Mouse (Mus musculus) midbrain, embryonic 13.5 days (tissue): ENCODE data around the gene Selp. TPM values are rescaled to one million over a fixed set of nuclear protein-coding genes. Genes with fewer than 3 reads are reported as not detected.

ENCODE experiments used
- ATAC-seq: fragments of 200-750 bp; cut with Nextera tagmentation; 2 replicates; pipeline ENCODE4 v1.8.0; 2017; ENCODE audit warnings: mild to moderate bottlenecking, moderate TSS enrichment, moderate library complexity
- H3K27ac ChIP-seq: fragments of 300-500 bp; sonication (generic); 2 replicates; pipeline ENCODE4 v1.5.1; 2015; ENCODE audit warnings: inconsistent platforms, mild to moderate bottlenecking, moderate library complexity
- H3K27me3 ChIP-seq: fragments of 300-500 bp; sonication (generic); 2 replicates; pipeline ENCODE4 v1.6.1; 2015; ENCODE audit warnings: mild to moderate bottlenecking, inconsistent platforms
- H3K36me3 ChIP-seq: fragments of 300-500 bp; sonication (generic); 2 replicates; pipeline ENCODE4 v1.6.1; 2015; ENCODE audit warnings: mild to moderate bottlenecking, inconsistent platforms
- H3K4me1 ChIP-seq: fragments of 300-500 bp; sonication (generic); replicated peaks from 2 replicates; pipeline ENCODE4 v1.6.1; 2015; ENCODE audit warnings: inconsistent platforms
- H3K4me2 ChIP-seq: fragments of 300-500 bp; sonication (generic); replicated peaks from 2 replicates; pipeline ENCODE4 v1.6.1; 2015; ENCODE audit warnings: moderate library complexity, mild to moderate bottlenecking, inconsistent platforms
- H3K4me3 ChIP-seq: fragments of 300-500 bp; sonication (generic); replicated peaks from 2 replicates; pipeline ENCODE4 v1.5.1; 2015; ENCODE audit warnings: mild to moderate bottlenecking, inconsistent platforms
- H3K9ac ChIP-seq: fragments of 300-500 bp; sonication (generic); replicated peaks from 2 replicates; pipeline ENCODE4 v1.6.1; 2015; ENCODE audit warnings: mild to moderate bottlenecking, inconsistent platforms
- H3K9me3 ChIP-seq: fragments of 300-500 bp; sonication (generic); 2 replicates; pipeline ENCODE4 v1.6.1; 2016; ENCODE audit warnings: mild to moderate bottlenecking, inconsistent platforms
- WGBS: fragments of 180-500 bp; shearing (Covaris S2); methylation state at CpG from one replicate; pipeline ENCODE4 v1.1.7; 2015; 5-methylcytosine and 5-hydroxymethylcytosine counted together
- polyA plus RNA-seq: library from polyadenylated mRNA; unstranded; fragments of >200 nt; fragmentation: Nextera tagmentation; extraction: Ambion mirVana; gene quantifications from 2 replicates; pipeline ENCODE4 v1.2.1, GENCODE M21; 2015

Gene Selp
- polyA plus RNA-seq: 0.04 TPM in 1 of 2 replicates, not detected in the other

DNA sequence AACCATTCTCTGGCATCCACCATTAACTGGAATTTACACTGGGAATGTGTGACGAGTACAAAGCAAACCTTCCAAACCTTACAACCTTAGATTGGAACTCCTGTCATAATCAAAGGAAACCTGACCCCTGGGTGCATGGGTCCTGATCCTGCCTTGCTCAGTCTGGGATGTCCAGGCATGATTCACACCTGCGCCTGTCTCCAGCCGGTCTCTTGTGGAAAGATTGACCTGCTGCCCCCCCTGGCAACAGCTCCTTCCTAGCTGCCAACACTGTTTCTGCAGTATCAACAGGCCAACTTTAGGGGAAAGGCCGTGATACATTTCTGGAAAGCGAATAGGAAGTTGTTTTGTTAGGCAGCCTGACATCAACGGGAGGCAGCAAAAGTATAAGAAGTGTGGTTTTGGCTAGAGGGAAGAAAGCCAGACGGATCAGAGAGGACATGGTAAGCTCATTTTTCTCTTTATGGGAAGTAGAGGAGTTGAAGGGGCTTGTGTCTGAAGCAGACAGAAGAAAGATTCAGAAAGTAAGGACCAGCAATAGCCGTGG is at the start of gene Selp:
Gene Selp (plus strand): TSS at position 318 of the 547 bp plus-strand sequence.
- Histone ChIP-seq H3K27me3 (no peaks in the 10 kb centered on the region), H3K9me3 (no peaks in the 10 kb centered on the region), H3K9ac (no peak within 1 kb of the TSS), H3K36me3 (no peaks in the 10 kb centered on the region), H3K4me1 (no peaks in the 10 kb centered on the region), H3K4me2 (no peak within 1 kb of the TSS), H3K4me3 (no peak within 1 kb of the TSS), H3K27ac (no peak within 1 kb of the TSS)
- 78% methylated on average over 8 of the region's 8 CpGs for WGBS
- no peak for ATAC-seq

DNA sequence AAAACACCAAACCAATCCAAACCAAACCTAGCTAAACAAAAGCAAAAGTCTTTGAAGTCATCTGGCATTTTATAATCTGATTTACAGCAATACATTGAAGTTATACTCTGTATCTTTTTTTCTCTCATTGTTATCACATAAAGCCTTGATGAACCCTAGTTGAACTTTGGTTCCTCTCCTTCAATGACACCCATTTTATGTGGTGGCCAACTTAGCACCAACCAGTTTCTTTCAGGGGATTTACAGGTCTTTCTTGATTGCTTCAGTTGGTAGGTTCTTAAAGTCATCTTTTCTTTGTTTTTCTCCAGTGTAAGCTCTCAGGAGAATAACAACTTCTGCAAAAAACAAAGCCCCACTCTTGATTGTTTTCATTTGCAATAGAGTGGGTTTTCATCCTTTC is 45.8 kb upstream of the Selp start:
- Histone ChIP-seq H3K9me3 (no peaks in the 10 kb centered on the region), H3K4me3 (no peak overlapping the region), H3K4me2 (no peak overlapping the region), H3K27ac (no peak overlapping the region), H3K9ac (no peak overlapping the region), H3K36me3 (no peaks in the 10 kb centered on the region), H3K4me1 (no peaks in the 10 kb centered on the region), H3K27me3 (no peaks in the 10 kb centered on the region)
- ATAC-seq: no peak

DNA sequence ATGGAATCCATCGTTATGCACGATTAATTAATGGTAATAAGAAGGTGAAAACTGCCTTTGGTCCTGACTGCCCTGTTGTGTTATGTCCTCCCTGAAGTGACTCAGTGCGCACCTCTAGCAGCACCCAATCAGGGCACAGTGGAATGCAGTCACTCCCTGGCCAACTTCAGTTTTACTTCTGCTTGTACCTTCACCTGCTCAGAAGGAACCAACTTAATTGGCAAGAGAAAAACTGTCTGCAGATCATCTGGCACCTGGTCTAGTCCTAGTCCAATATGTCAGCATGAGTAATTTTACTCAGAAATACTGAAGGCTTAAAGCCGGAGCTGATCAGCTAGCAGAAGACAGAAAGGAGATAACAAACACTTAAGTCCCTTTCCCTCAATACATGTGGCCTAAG is 44.6 kb upstream of the Selp start:
- WGBS: 94% methylated on average over 4 of the region's 4 CpGs
- Histone ChIP-seq H3K4me2 (no peak overlapping the region), H3K4me1 (no peaks in the 10 kb centered on the region), H3K27me3 (no peaks in the 10 kb centered on the region), H3K9me3 (no peaks in the 10 kb centered on the region), H3K27ac (no peak overlapping the region), H3K36me3 (no peaks in the 10 kb centered on the region), H3K9ac (no peak overlapping the region), H3K4me3 (no peak overlapping the region)
- ATAC-seq: no peak

DNA sequence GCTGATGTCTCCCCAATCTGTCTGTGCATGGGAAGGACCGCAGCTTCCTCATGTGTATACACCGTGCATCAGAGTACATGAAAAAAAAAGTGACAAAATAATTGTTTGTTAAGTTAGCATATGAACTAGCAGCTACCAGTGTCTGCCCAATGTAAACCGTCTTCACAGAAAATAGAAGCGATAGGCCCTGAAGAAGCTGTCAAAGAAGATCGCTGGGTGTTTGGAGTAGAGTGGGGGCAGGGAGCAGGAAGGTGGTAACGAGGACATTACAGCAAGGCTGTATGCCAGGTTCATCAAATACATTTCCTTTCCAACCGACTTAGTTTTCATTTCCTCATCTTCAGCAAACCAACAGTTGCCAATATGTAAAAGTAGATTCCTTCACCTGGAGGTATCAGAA is 44.0 kb upstream of the Selp start:
- Histone ChIP-seq H3K4me1 (no peaks in the 10 kb centered on the region), H3K36me3 (no peaks in the 10 kb centered on the region), H3K4me2 (no peak overlapping the region), H3K27ac (no peak overlapping the region), H3K27me3 (no peaks in the 10 kb centered on the region), H3K9me3 (no peaks in the 10 kb centered on the region), H3K9ac (no peak overlapping the region), H3K4me3 (no peak overlapping the region)
- WGBS: 90% methylated on average over 7 of the region's 7 CpGs
- no peak for ATAC-seq

DNA sequence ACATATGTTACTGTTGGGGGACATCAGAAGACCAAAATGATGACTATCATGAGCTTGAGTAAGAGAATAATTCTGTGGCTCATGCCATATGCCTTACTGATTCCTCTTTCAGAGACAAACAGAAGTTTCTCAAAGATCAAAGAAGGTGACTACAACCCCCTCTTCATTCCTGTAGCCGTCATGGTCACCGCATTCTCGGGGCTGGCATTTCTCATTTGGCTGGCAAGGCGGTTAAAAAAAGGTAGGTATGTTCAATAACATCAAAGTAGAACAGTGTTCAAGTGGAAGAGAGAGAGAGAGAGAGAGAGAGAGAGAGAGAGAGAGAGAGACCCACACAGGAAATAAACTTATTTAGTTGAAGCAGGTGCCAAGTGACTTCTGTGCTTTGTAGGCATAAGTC is 43.1 kb upstream of the Selp start:
- no peaks in the 10 kb centered on the region for H3K9me3 ChIP-seq
- no peak overlapping the region for H3K27ac ChIP-seq
- ATAC-seq: no peak
- no peak overlapping the region for H3K4me3 ChIP-seq
- no peak overlapping the region for H3K4me2 ChIP-seq
- no peaks in the 10 kb centered on the region for H3K36me3 ChIP-seq
- no peaks in the 10 kb centered on the region for H3K4me1 ChIP-seq
- no peaks in the 10 kb centered on the region for H3K27me3 ChIP-seq
- WGBS: 90% methylated on average over 4 of the region's 4 CpGs
- H3K9ac ChIP-seq: no peak overlapping the region

DNA sequence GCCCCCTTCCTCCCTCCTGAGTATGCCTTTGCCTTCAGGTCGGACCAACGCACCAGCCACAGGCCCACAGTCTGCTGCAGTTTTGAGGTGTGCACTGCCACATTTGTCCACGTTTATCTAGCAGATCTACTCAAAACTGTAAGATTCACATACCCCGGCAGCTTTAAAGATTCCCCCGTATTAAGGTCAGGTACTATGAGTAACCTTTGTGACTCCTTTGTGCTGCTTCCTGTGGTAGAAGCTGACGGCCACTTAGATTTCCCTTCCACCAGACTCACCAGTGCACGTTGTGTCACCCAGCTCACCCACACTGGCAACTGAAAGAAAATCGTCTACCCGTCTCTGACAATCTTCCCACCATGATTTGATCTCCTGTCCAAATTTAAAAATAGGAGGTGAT is 42.0 kb upstream of the Selp start:
- Histone ChIP-seq H3K9me3 (no peaks in the 10 kb centered on the region), H3K4me1 (no peaks in the 10 kb centered on the region), H3K27ac (no peak overlapping the region), H3K4me3 (no peak overlapping the region), H3K36me3 (no peaks in the 10 kb centered on the region), H3K4me2 (no peak overlapping the region), H3K9ac (no peak overlapping the region), H3K27me3 (no peaks in the 10 kb centered on the region)
- 88% methylated on average over 9 of the region's 9 CpGs for WGBS
- no peak for ATAC-seq

DNA sequence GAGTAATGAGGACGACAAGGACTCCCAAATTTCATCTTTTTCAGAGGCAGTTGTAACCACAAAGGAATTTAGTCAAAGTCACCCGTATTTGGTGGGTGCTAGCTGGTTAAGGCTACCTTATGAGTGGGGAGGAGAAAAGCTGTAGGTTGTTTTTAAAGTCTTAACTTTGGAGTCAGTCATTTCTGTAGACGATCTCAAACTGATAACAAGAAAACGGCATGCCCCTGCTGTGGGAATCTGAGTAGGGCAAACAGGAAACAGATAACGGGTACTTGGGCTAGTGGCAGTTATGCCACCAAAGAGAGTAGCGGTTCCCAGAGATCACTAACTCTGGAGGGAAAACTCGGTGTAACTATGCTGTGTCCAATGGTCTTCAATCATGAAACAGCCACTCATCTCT is 41.3 kb upstream of the Selp start:
- ATAC-seq: no peak
- Histone ChIP-seq H3K9ac (no peak overlapping the region), H3K4me2 (no peak overlapping the region), H3K36me3 (no peaks in the 10 kb centered on the region), H3K4me3 (no peak overlapping the region), H3K27me3 (no peaks in the 10 kb centered on the region), H3K9me3 (no peaks in the 10 kb centered on the region), H3K27ac (no peak overlapping the region), H3K4me1 (no peaks in the 10 kb centered on the region)
- WGBS: 90% methylated on average over 7 of the region's 7 CpGs

DNA sequence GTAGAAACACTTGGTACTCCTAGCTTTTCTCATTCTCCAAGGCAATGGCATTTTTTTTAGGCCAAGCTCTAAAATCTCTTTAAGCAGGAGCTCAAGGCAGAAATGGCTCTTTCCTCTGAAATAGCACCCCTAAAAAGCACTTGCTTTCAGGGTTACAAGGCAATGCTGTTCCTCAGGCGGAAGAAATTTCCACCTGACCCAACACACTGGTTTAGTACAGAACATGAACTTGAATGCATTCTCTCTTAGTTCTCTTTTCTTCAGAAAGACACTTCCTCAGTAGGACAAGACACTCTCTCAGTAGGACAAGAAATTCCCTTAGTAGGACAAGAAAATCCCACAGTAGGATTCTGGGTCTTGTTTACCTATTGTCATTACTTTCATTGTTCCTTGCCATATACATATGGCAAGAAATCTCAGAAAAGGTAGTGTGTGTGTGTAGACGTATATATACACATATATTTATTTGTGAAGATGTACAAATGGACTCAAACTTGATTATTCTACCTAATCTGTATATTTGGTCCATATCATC is 40.4 kb upstream of the Selp start:
- Histone ChIP-seq H3K9me3 (no peaks in the 10 kb centered on the region), H3K4me3 (no peak overlapping the region), H3K4me1 (no peaks in the 10 kb centered on the region), H3K4me2 (no peak overlapping the region), H3K36me3 (no peaks in the 10 kb centered on the region), H3K9ac (no peak overlapping the region), H3K27ac (no peak overlapping the region), H3K27me3 (no peaks in the 10 kb centered on the region)
- ATAC-seq: no peak
- 88% methylated on average over 2 of the region's 2 CpGs for WGBS

DNA sequence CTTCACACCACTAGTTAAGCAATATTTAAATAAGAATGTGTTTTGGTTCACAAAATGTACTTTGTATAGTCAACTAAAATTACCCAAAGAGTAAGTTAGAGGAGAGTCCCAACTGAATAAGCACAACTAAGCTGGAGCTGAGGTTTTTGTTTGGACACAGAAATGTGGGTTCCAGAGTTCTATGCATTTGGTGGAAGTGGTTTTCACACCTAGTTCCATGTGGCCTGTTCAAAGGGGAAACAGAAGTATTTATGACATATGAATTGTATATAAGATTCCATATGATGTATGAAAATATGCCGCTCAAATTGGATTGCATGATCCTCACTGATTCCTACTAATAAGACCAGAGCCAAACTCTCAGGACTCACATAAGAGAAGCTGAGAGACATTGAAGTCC is 39.6 kb upstream of the Selp start:
- H3K9me3 ChIP-seq: no peaks in the 10 kb centered on the region
- WGBS: 96% methylated on average over 1 of the region's 1 CpGs
- no peak overlapping the region for H3K4me3 ChIP-seq
- H3K27me3 ChIP-seq: no peaks in the 10 kb centered on the region
- ATAC-seq: no peak
- H3K4me2 ChIP-seq: no peak overlapping the region
- H3K36me3 ChIP-seq: no peaks in the 10 kb centered on the region
- no peak overlapping the region for H3K9ac ChIP-seq
- H3K4me1 ChIP-seq: no peaks in the 10 kb centered on the region
- no peak overlapping the region for H3K27ac ChIP-seq

DNA sequence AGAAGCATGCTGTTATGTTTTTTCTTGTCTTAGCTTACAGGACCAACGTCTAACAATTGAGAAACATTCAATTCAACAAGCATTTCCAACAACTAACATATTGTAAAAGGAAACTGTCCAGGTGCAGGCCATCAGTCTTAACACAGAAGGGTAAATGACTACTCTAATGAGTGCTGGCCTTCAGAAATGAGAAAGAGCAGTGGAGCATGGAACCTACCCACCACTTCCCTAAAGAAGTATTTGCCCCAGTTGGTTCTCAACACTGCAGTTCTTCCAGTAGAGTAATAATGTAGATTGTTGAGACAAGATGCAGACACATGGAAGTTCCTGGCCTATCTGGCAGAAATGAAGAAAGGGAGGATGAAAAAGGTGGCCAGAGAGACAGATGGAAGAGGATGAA is 38.6 kb upstream of the Selp start:
- Histone ChIP-seq H3K27me3 (no peaks in the 10 kb centered on the region), H3K9me3 (no peaks in the 10 kb centered on the region), H3K27ac (no peak overlapping the region), H3K4me2 (no peak overlapping the region), H3K36me3 (no peaks in the 10 kb centered on the region), H3K9ac (no peak overlapping the region), H3K4me1 (no peaks in the 10 kb centered on the region), H3K4me3 (no peak overlapping the region)
- 71% methylated on average over 1 of the region's 1 CpGs for WGBS
- no peak for ATAC-seq

DNA sequence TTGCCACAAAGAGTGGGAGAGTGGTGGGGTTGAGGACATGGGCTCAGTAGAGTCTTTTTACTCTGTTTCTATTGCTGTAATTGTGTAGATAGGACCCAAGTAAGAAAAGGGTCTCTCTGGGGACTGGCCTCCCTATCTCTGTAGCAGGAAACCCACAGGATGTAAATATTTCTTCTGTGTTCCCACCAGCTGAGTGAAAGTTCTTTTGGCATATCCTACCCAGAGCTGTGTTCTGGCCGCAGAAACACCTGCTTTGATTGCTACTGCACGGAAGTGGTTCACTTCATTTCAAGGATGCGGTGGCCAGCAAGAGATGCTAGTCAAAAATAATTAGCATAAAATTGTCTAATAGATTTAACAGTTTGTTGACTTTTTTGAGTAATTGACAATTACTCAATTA is 38.0 kb upstream of the Selp start:
- H3K27ac ChIP-seq: no peak overlapping the region
- H3K9ac ChIP-seq: no peak overlapping the region
- H3K9me3 ChIP-seq: no peaks in the 10 kb centered on the region
- H3K27me3 ChIP-seq: no peaks in the 10 kb centered on the region
- WGBS: 91% methylated on average over 3 of the region's 3 CpGs
- no peaks in the 10 kb centered on the region for H3K4me1 ChIP-seq
- H3K36me3 ChIP-seq: no peaks in the 10 kb centered on the region
- H3K4me2 ChIP-seq: no peak overlapping the region
- ATAC-seq: no peak
- no peak overlapping the region for H3K4me3 ChIP-seq

DNA sequence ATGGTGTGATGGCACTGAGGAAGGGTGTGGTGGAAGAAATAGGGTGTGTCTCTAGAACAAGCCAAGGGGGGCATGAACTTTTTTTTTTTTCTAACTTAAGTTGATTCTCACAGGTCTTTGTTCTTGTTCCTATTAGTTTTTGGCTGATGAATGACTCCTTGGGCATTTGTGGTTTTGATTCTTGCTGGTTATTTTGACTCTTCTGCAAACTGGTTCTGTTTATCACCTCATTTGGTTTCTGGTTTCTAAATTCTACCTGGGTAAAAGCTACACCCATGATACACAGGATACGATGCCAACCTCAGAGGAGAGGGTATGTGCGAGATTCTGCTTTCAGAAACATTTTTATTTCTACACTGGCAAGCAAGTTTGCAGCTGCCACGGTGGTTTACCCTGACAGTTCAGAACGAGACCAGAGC is 36.7 kb upstream of the Selp start:
- no peak for ATAC-seq
- no peak overlapping the region for H3K4me2 ChIP-seq
- no peak overlapping the region for H3K4me3 ChIP-seq
- no peaks in the 10 kb centered on the region for H3K27me3 ChIP-seq
- H3K36me3 ChIP-seq: no peaks in the 10 kb centered on the region
- no peak overlapping the region for H3K27ac ChIP-seq
- no peaks in the 10 kb centered on the region for H3K9me3 ChIP-seq
- no peak overlapping the region for H3K9ac ChIP-seq
- H3K4me1 ChIP-seq: no peaks in the 10 kb centered on the region
- 87% methylated on average over 4 of the region's 4 CpGs for WGBS

DNA sequence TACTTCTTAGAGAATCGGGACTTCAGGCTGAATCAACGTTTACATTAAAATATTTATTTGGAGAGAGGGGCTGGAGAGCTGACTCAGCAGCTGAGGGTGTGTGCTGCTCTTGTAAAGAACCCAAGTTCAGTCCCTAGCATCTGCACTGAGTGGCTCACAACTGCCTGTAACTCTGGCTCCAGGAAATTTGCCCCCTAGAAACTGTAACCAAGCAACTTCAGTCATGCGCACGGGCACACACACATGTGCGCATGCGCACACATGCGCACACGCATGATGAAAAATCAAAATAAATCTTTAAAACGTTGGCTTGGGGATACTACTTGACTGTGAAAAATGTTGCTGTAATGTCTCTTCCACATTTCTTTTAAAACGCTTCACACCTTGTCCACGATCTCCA is 36.0 kb upstream of the Selp start:
- no peak overlapping the region for H3K4me3 ChIP-seq
- no peaks in the 10 kb centered on the region for H3K36me3 ChIP-seq
- no peak for ATAC-seq
- no peak overlapping the region for H3K9ac ChIP-seq
- WGBS: 88% methylated on average over 11 of the region's 11 CpGs
- H3K4me1 ChIP-seq: no peaks in the 10 kb centered on the region
- H3K27ac ChIP-seq: no peak overlapping the region
- no peaks in the 10 kb centered on the region for H3K27me3 ChIP-seq
- H3K9me3 ChIP-seq: no peaks in the 10 kb centered on the region
- no peak overlapping the region for H3K4me2 ChIP-seq
